Mouse (Mus musculus): ENCODE measurements around the gene Dgke. TPM values are rescaled to one million over a fixed set of nuclear protein-coding genes. Genes with fewer than 3 reads are reported as not detected.
"Not testable (repeated sequence)": the region's sequence is repeated elsewhere in the genome, so short reads cannot be mapped to it uniquely, and the experiment has no call there.

Gene Dgke
- polyA plus RNA-seq, 1 experiment from 2014 or later, result 3.5 TPM

GRCm38 (mm10) chr11:89002068-89002467 lies 64.6 kb downstream of the Dgke start:
- no peak for ATAC-seq (ENCODE audit: insufficient number of reproducible peaks, low FRiP score, low TSS enrichment, low read depth)

GRCm38 (mm10) chr11:89001569-89001968 lies 65.1 kb downstream of the Dgke start:
- Histone ChIP-seq H3K9me3 (ENCODE audit: control insufficient read depth, low read length) (no peaks in the 10 kb centered on the region), H3K27ac (replicated peaks; ENCODE audit: low read depth, low read length) (no peak overlapping the region), H3K4me2 (ENCODE audit: low read depth, severe bottlenecking) (no peak overlapping the region), H3K4me1 (ENCODE audit: control insufficient read depth, insufficient read depth, low read length) (peaks cover 3% of the 10 kb centered on the region; the same call in 1 of the 2 replicates), H3K36me3 (ENCODE audit: control insufficient read depth, insufficient read depth, low read length) (no peaks in the 10 kb centered on the region), H3K27me3 (ENCODE audit: control insufficient read depth, insufficient read depth, low read length) (peaks cover 13% of the 10 kb centered on the region), H3K4me3 (ENCODE audit: low read depth, low read length) (no peak overlapping the region), H3K9ac (ENCODE audit: low read length) (no peak overlapping the region)
- no peak for ATAC-seq (ENCODE audit: insufficient number of reproducible peaks, low FRiP score, low TSS enrichment, low read depth)
- no peak for DNase-seq (ENCODE audit: low spot score)
- 98% methylated on average over 7 of the region's 7 CpGs for WGBS

More at GRCm38 (mm10) chr11:89002068-89002467, 64.6 kb downstream of the Dgke start:
- no peak overlapping the region for H3K27ac ChIP-seq (replicated peaks; ENCODE audit: low read depth, low read length)
- no peaks in the 10 kb centered on the region for H3K36me3 ChIP-seq (ENCODE audit: control insufficient read depth, insufficient read depth, low read length)
- no peak for DNase-seq (ENCODE audit: low spot score)
- H3K4me2 ChIP-seq (ENCODE audit: low read depth, severe bottlenecking), result no peak overlapping the region
- peaks cover 3% of the 10 kb centered on the region; the same call in 1 of the 2 replicates for H3K4me1 ChIP-seq (ENCODE audit: control insufficient read depth, insufficient read depth, low read length)
- no peak overlapping the region for H3K4me3 ChIP-seq (ENCODE audit: low read depth, low read length)
- peaks cover 13% of the 10 kb centered on the region for H3K27me3 ChIP-seq (ENCODE audit: control insufficient read depth, insufficient read depth, low read length)
- H3K9ac ChIP-seq (ENCODE audit: low read length), result no peak overlapping the region
- no peaks in the 10 kb centered on the region for H3K9me3 ChIP-seq (ENCODE audit: control insufficient read depth, low read length)
- 94% methylated on average over 5 of the region's 5 CpGs for WGBS

GRCm38 (mm10) chr11:89000527-89000819 lies 66.2 kb downstream of the Dgke start:
- no peak overlapping the region for H3K4me3 ChIP-seq (ENCODE audit: low read depth, low read length)
- no peaks in the 10 kb centered on the region for H3K9me3 ChIP-seq (ENCODE audit: control insufficient read depth, low read length)
- no peak overlapping the region for H3K9ac ChIP-seq (ENCODE audit: low read length)
- peaks cover 13% of the 10 kb centered on the region for H3K27me3 ChIP-seq (ENCODE audit: control insufficient read depth, insufficient read depth, low read length)
- H3K27ac ChIP-seq (replicated peaks; ENCODE audit: low read depth, low read length), result no peak overlapping the region
- H3K4me2 ChIP-seq (ENCODE audit: low read depth, severe bottlenecking), result no peak overlapping the region
- no peak for ATAC-seq (ENCODE audit: insufficient number of reproducible peaks, low FRiP score, low TSS enrichment, low read depth)
- H3K4me1 ChIP-seq (ENCODE audit: control insufficient read depth, insufficient read depth, low read length), result peaks cover 3% of the 10 kb centered on the region; the same call in 1 of the 2 replicates
- H3K36me3 ChIP-seq (ENCODE audit: control insufficient read depth, insufficient read depth, low read length), result no peaks in the 10 kb centered on the region
- no peak for DNase-seq (ENCODE audit: low spot score)

GRCm38 (mm10) chr11:88999723-89000526 lies 66.7 kb downstream of the Dgke start:
- ATAC-seq (ENCODE audit: insufficient number of reproducible peaks, low FRiP score, low TSS enrichment, low read depth), result no peak
- Histone ChIP-seq H3K4me1 (ENCODE audit: control insufficient read depth, insufficient read depth, low read length) (peaks cover 3% of the 10 kb centered on the region; the same call in 1 of the 2 replicates), H3K36me3 (ENCODE audit: control insufficient read depth, insufficient read depth, low read length) (no peaks in the 10 kb centered on the region), H3K9me3 (ENCODE audit: control insufficient read depth, low read length) (no peaks in the 10 kb centered on the region), H3K27ac (replicated peaks; ENCODE audit: low read depth, low read length) (no peak overlapping the region), H3K4me3 (ENCODE audit: low read depth, low read length) (peak overlapping the region; percentile 45), H3K9ac (ENCODE audit: low read length) (peak overlapping the region; percentile 24), H3K4me2 (ENCODE audit: low read depth, severe bottlenecking) (peak overlapping the region; percentile 59), H3K27me3 (ENCODE audit: control insufficient read depth, insufficient read depth, low read length) (peaks cover 13% of the 10 kb centered on the region)
- DNase-seq (ENCODE audit: low spot score), result no peak
- 26% methylated on average over 33 of the region's 33 CpGs for WGBS

- peak; percentile 61 for ATAC-seq (ENCODE audit: insufficient number of reproducible peaks, low FRiP score, low TSS enrichment, low read depth)
- 2% methylated on average over 48 of the region's 48 CpGs for WGBS
- Histone ChIP-seq H3K36me3 (ENCODE audit: control insufficient read depth, insufficient read depth, low read length) (no peaks in the 10 kb centered on the region), H3K27ac (replicated peaks; ENCODE audit: low read depth, low read length) (no peak within 1 kb of the TSS), H3K9me3 (ENCODE audit: control insufficient read depth, low read length) (no peaks in the 10 kb centered on the region), H3K9ac (ENCODE audit: low read length) (peak within 1 kb of the TSS; percentile 24), H3K27me3 (ENCODE audit: control insufficient read depth, insufficient read depth, low read length) (peaks cover 13% of the 10 kb centered on the region), H3K4me1 (ENCODE audit: control insufficient read depth, insufficient read depth, low read length) (peaks cover 3% of the 10 kb centered on the region; the same call in 1 of the 2 replicates), H3K4me2 (ENCODE audit: low read depth, severe bottlenecking) (peak within 1 kb of the TSS; percentile 59), H3K4me3 (ENCODE audit: low read depth, low read length) (peak within 1 kb of the TSS; percentile 45)
- DNase-seq (ENCODE audit: low spot score), result peak; percentile 74
Measured at GRCm38 (mm10) chr11:88998974-88999722, 67.5 kb downstream of the Dgke start, which contains the start of gene Trim25. Trim25 (plus strand) TSS chr11:88999376.

- ATAC-seq (ENCODE audit: insufficient number of reproducible peaks, low FRiP score, low TSS enrichment, low read depth), result no peak
Measured at GRCm38 (mm10) chr11:88998406-88998805, 68.2 kb downstream of the Dgke start.

GRCm38 (mm10) chr11:88997343-88997742 lies 69.3 kb downstream of the Dgke start:
- WGBS, result 83% methylated on average over 5 of the region's 5 CpGs
- peaks cover 13% of the 10 kb centered on the region for H3K27me3 ChIP-seq (ENCODE audit: control insufficient read depth, insufficient read depth, low read length)
- not testable (repeated sequence) for H3K9ac ChIP-seq (ENCODE audit: low read length); H3K4me2 ChIP-seq (ENCODE audit: low read depth, severe bottlenecking); DNase-seq (ENCODE audit: low spot score); H3K9me3 ChIP-seq (ENCODE audit: control insufficient read depth, low read length); H3K4me3 ChIP-seq (ENCODE audit: low read depth, low read length); H3K36me3 ChIP-seq (ENCODE audit: control insufficient read depth, insufficient read depth, low read length); ATAC-seq (ENCODE audit: insufficient number of reproducible peaks, low FRiP score, low TSS enrichment, low read depth); H3K27ac ChIP-seq (replicated peaks; ENCODE audit: low read depth, low read length); H3K4me1 ChIP-seq (ENCODE audit: control insufficient read depth, insufficient read depth, low read length)

More at GRCm38 (mm10) chr11:88998406-88998805, 68.2 kb downstream of the Dgke start:
- 29% methylated on average over 3 of the region's 3 CpGs for WGBS
- Histone ChIP-seq H3K9ac (ENCODE audit: low read length) (no peak overlapping the region), H3K27me3 (ENCODE audit: control insufficient read depth, insufficient read depth, low read length) (peaks cover 13% of the 10 kb centered on the region), H3K36me3 (ENCODE audit: control insufficient read depth, insufficient read depth, low read length) (no peaks in the 10 kb centered on the region), H3K4me3 (ENCODE audit: low read depth, low read length) (no peak overlapping the region), H3K9me3 (ENCODE audit: control insufficient read depth, low read length) (no peaks in the 10 kb centered on the region), H3K4me2 (ENCODE audit: low read depth, severe bottlenecking) (no peak overlapping the region), H3K27ac (replicated peaks; ENCODE audit: low read depth, low read length) (no peak overlapping the region), H3K4me1 (ENCODE audit: control insufficient read depth, insufficient read depth, low read length) (peaks cover 3% of the 10 kb centered on the region; the same call in 1 of the 2 replicates)
- DNase-seq (ENCODE audit: low spot score), result no peak

- Histone ChIP-seq H3K4me2 (ENCODE audit: low read depth, severe bottlenecking) (no peak overlapping the region), H3K4me1 (ENCODE audit: control insufficient read depth, insufficient read depth, low read length) (no peaks in the 10 kb centered on the region), H3K36me3 (ENCODE audit: control insufficient read depth, insufficient read depth, low read length) (no peaks in the 10 kb centered on the region), H3K27ac (replicated peaks; ENCODE audit: low read depth, low read length) (no peak overlapping the region), H3K9me3 (ENCODE audit: control insufficient read depth, low read length) (no peaks in the 10 kb centered on the region), H3K27me3 (ENCODE audit: control insufficient read depth, insufficient read depth, low read length) (peaks cover 13% of the 10 kb centered on the region), H3K9ac (ENCODE audit: low read length) (no peak overlapping the region), H3K4me3 (ENCODE audit: low read depth, low read length) (no peak overlapping the region)
- DNase-seq (ENCODE audit: low spot score) (no peak), ATAC-seq (ENCODE audit: insufficient number of reproducible peaks, low FRiP score, low TSS enrichment, low read depth) (no peak)
- WGBS, result 87% methylated on average over 7 of the region's 7 CpGs
Measured at GRCm38 (mm10) chr11:88996427-88996826, 70.2 kb downstream of the Dgke start.
